Mouse (Mus musculus): ENCODE measurements around the gene Tph2. TPM values are rescaled to one million over a fixed set of nuclear protein-coding genes. Genes with fewer than 3 reads are reported as not detected.

Gene Tph2
- polyA plus RNA-seq (2021) = not detected

- DNase-seq (ENCODE audit: low read depth, low spot score) (peak; percentile 17), ATAC-seq (peak; percentile 89)
- CTCF ChIA-PET = interaction anchor here (0.8 to 1.4 kb wide), 3 partner anchors 8 to 20 kb away, joined by 3 read pairs; no protein-coding TSS in a partner anchor
- in situ Hi-C loops (cut with MboI; ENCODE audit: low pct_unique_long_range_greater_than_20kb) = no loop called here
- peak; percentile 89 for TF ChIP-seq CTCF (IDR thresholded peaks at IDR 0.05)
- H3K27me3 ChIP-seq = peaks cover 26% of the 10 kb centered on the region
- POLR2A ChIA-PET = no interaction called here
Observed at GRCm38 (mm10) chr10:115184697-115185096, at the start of gene Tph2. Gene Tph2, minus strand, starts transcription at chr10:115185022.

GRCm38 (mm10) chr10:115233798-115234197 lies 49.0 kb upstream of the Tph2 start:
- in situ Hi-C loops (cut with MboI; ENCODE audit: low pct_unique_long_range_greater_than_20kb) = no loop called here
- ATAC-seq (no peak), DNase-seq (ENCODE audit: low read depth, low spot score) (no peak)
- H3K27me3 ChIP-seq = no peaks in the 10 kb centered on the region
- ChIA-PET CTCF (interaction anchor here (1.2 kb wide), 1 partner anchor 11 kb away, joined by 3 read pairs; no protein-coding TSS in a partner anchor), POLR2A (interaction anchor here (0.7 kb wide), 1 partner anchor 14 kb away, joined by 4 read pairs; no protein-coding TSS in a partner anchor)
- TF ChIP-seq CTCF (IDR thresholded peaks at IDR 0.05) = no peak

GRCm38 (mm10) chr10:115232513-115232912 lies 47.7 kb upstream of the Tph2 start:
- H3K27me3 ChIP-seq = no peaks in the 10 kb centered on the region
- in situ Hi-C loops (cut with MboI; ENCODE audit: low pct_unique_long_range_greater_than_20kb) = no loop called here
- no peak for DNase-seq (ENCODE audit: low read depth, low spot score)
- CTCF ChIA-PET = interaction anchor here (1.0 to 1.4 kb wide), 5 partner anchors 9 to 34 kb away, joined by 3 read pairs; no protein-coding TSS in a partner anchor
- no peak for ATAC-seq
- POLR2A ChIA-PET = interaction anchor here (0.9 to 1.0 kb wide), 2 partner anchors 9 to 15 kb away, joined by 3 read pairs; no protein-coding TSS in a partner anchor
- TF ChIP-seq CTCF (IDR thresholded peaks at IDR 0.05) = peak; percentile 30

GRCm38 (mm10) chr10:115229023-115229422 lies 44.2 kb upstream of the Tph2 start:
- ChIA-PET POLR2A (no interaction called here), CTCF (interaction anchor here (2.6 kb wide), 1 partner anchor 12 kb away, joined by 9 read pairs; no protein-coding TSS in a partner anchor)
- TF ChIP-seq CTCF (IDR thresholded peaks at IDR 0.05) = no peak
- no peak for ATAC-seq
- no peaks in the 10 kb centered on the region for H3K27me3 ChIP-seq
- in situ Hi-C loops (cut with MboI; ENCODE audit: low pct_unique_long_range_greater_than_20kb) = no loop called here
- no peak for DNase-seq (ENCODE audit: low read depth, low spot score)

- TF ChIP-seq CTCF (IDR thresholded peaks at IDR 0.05) = no peak
- ChIA-PET POLR2A (no interaction called here), CTCF (no interaction called here)
- no peak for DNase-seq (ENCODE audit: low read depth, low spot score)
- no peaks in the 10 kb centered on the region for H3K27me3 ChIP-seq
- in situ Hi-C loops (cut with MboI; ENCODE audit: low pct_unique_long_range_greater_than_20kb) = no loop called here
- no peak for ATAC-seq
Observed at GRCm38 (mm10) chr10:115226586-115226985, 41.8 kb upstream of the Tph2 start.

DNA sequence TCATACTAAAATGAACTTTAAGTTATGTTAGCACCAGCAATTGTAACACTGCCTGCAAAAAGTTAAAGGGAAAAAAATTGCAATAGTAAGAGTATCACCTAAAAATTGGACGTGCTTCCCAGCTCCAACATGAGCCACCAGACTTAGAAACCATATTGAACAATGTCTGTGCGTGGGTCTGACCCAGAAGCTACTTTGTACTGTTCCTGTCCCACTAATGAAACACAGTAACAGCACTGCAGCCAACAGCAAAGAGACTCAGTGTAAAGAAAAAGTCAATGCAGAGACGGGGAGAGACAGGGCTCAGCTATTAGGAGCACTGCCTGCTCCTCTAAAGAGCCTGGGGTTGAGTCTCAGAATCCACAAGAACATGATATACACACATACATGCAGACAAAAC lies 39.0 kb upstream of the Tph2 start:
- no peak for TF ChIP-seq CTCF (IDR thresholded peaks at IDR 0.05)
- in situ Hi-C loops (cut with MboI; ENCODE audit: low pct_unique_long_range_greater_than_20kb) = no loop called here
- no peaks in the 10 kb centered on the region for H3K27me3 ChIP-seq
- ATAC-seq = no peak
- no peak for DNase-seq (ENCODE audit: low read depth, low spot score)
- POLR2A ChIA-PET = no interaction called here
- CTCF ChIA-PET = no interaction called here

GRCm38 (mm10) chr10:115212916-115213580 lies 28.2 kb upstream of the Tph2 start:
- ChIA-PET POLR2A (interaction anchor here (0.6 kb wide), 1 partner anchor 1814 kb away, joined by 3 read pairs; no protein-coding TSS in a partner anchor), CTCF (interaction anchor here (2.0 kb wide), 1 partner anchor 14 kb away, joined by 5 read pairs; no protein-coding TSS in a partner anchor)
- in situ Hi-C loops (cut with MboI; ENCODE audit: low pct_unique_long_range_greater_than_20kb) = no loop called here

GRCm38 (mm10) chr10:115205825-115206224 lies 21.0 kb upstream of the Tph2 start:
- ChIA-PET CTCF (no interaction called here), POLR2A (no interaction called here)
- in situ Hi-C loops (cut with MboI; ENCODE audit: low pct_unique_long_range_greater_than_20kb) = no loop called here
- DNase-seq (ENCODE audit: low read depth, low spot score) = no peak
- no peaks in the 10 kb centered on the region for H3K27me3 ChIP-seq
- ATAC-seq = no peak
- no peak for TF ChIP-seq CTCF (IDR thresholded peaks at IDR 0.05)

More at GRCm38 (mm10) chr10:115212916-115213580, 28.2 kb upstream of the Tph2 start:
- DNase-seq (ENCODE audit: low read depth, low spot score) = no peak
- no peak for ATAC-seq
- H3K27me3 ChIP-seq = no peaks in the 10 kb centered on the region
- TF ChIP-seq CTCF (IDR thresholded peaks at IDR 0.05) = no peak

DNA sequence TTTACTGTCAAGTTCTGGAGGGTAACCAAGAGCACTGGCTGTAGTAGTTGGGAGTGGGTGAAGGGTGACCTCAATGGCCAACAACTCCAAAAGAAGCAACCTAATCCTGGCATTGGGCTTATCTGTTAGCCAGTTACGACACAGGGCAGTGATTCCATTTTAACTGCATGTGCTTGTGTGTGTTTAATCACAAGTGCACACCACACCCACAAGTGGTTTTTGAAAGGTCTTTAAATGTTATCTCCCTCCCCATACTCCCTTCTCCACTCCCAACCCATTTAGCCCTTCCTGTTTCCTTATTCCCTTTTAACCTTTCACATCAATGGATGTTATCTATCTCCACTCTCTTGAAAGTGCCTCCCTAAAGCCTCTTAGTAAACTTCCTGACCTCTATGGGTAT lies 20.5 kb upstream of the Tph2 start:
- POLR2A ChIA-PET = no interaction called here
- DNase-seq (ENCODE audit: low read depth, low spot score) = no peak
- H3K27me3 ChIP-seq = no peaks in the 10 kb centered on the region
- no peak for TF ChIP-seq CTCF (IDR thresholded peaks at IDR 0.05)
- CTCF ChIA-PET = no interaction called here
- no peak for ATAC-seq
- in situ Hi-C loops (cut with MboI; ENCODE audit: low pct_unique_long_range_greater_than_20kb) = no loop called here

- ATAC-seq = no peak
- POLR2A ChIA-PET = no interaction called here
- TF ChIP-seq CTCF (IDR thresholded peaks at IDR 0.05) = no peak
- no peak for DNase-seq (ENCODE audit: low read depth, low spot score)
- peaks cover 5% of the 10 kb centered on the region for H3K27me3 ChIP-seq
- in situ Hi-C loops (cut with MboI; ENCODE audit: low pct_unique_long_range_greater_than_20kb) = no loop called here
- CTCF ChIA-PET = no interaction called here
Observed at GRCm38 (mm10) chr10:115191214-115191613, 6.4 kb upstream of the Tph2 start.

DNA sequence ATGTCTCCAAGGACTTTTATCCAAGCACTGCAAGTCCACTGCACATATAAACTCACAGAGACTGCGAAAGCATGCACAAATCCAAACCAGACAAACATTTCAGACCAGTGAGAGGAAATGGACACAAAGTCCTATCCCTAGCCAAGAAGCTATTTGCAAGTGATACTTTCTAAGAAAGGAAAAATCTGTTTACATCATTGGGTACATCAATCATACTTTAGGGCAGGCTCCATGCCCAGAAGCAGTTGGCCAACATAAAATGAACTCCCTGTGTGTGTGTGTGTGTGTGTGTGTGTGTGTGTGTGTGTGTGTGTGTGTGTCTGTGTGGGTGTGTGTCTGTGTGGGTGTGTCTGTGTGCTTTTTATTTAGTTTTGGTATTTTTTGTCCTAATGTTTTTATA lies 2.6 kb upstream of the Tph2 start:
- peaks cover 17% of the 10 kb centered on the region for H3K27me3 ChIP-seq
- TF ChIP-seq CTCF (IDR thresholded peaks at IDR 0.05) = no peak
- in situ Hi-C loops (cut with MboI; ENCODE audit: low pct_unique_long_range_greater_than_20kb) = no loop called here
- ChIA-PET POLR2A (no interaction called here), CTCF (no interaction called here)
- ATAC-seq (no peak), DNase-seq (ENCODE audit: low read depth, low spot score) (no peak)

Measured in Patski (cell line).